Mouse (Mus musculus): ENCODE data around the gene Gm10024. TPM values are rescaled to one million over a fixed set of nuclear protein-coding genes. Genes with fewer than 3 reads are reported as not detected.
"Not testable (repeated sequence)": the region's sequence is repeated elsewhere in the genome, so short reads cannot be mapped to it uniquely, and the experiment has no call there.

The Gm10024 gene
- polyA plus RNA-seq, 1 experiment, result not detected

- Histone ChIP-seq H3K27ac (ENCODE audit: insufficient read depth, low read length) (no peak within 1 kb of the TSS), H3K4me1 (ENCODE audit: control insufficient read depth, insufficient read depth, low read length) (no peaks in the 10 kb centered on the region), H3K4me3 (ENCODE audit: insufficient read depth, low read length) (no peak within 1 kb of the TSS)
- TF ChIP-seq CTCF (IDR thresholded peaks at IDR 0.05; ENCODE audit: extremely low read depth, insufficient read depth, low read length) (no peak), POLR2A (IDR thresholded peaks at IDR 0.05; ENCODE audit: extremely low read depth, insufficient read depth, low read length) (no peak)
Observed at GRCm38 (mm10) chr10:77726186-77726585, 14.9 kb downstream of the Gm10024 start, which contains the start of gene Gm10100. Gene Gm10100 (plus strand): TSS chr10:77726486.

GRCm38 (mm10) chr10:77728280-77728679 is 17.0 kb downstream of the Gm10024 start:
- 0 out of 2 replicates have a peak, but pooled peaks have one; percentile 19 for TF ChIP-seq CTCF (IDR thresholded peaks at IDR 0.05; ENCODE audit: extremely low read depth, insufficient read depth, low read length)
- no peak for TF ChIP-seq POLR2A (IDR thresholded peaks at IDR 0.05; ENCODE audit: extremely low read depth, insufficient read depth, low read length)
- no peak overlapping the region for H3K27ac ChIP-seq (ENCODE audit: insufficient read depth, low read length)
- H3K4me3 ChIP-seq (ENCODE audit: insufficient read depth, low read length), result no peak overlapping the region
- H3K4me1 ChIP-seq (ENCODE audit: control insufficient read depth, insufficient read depth, low read length), result no peaks in the 10 kb centered on the region

- Histone ChIP-seq H3K4me3 (ENCODE audit: insufficient read depth, low read length) (no peak overlapping the region), H3K4me1 (ENCODE audit: control insufficient read depth, insufficient read depth, low read length) (no peaks in the 10 kb centered on the region), H3K27ac (ENCODE audit: insufficient read depth, low read length) (no peak overlapping the region)
- peak; percentile 22 for TF ChIP-seq CTCF (IDR thresholded peaks at IDR 0.05; ENCODE audit: extremely low read depth, insufficient read depth, low read length)
- no peak for TF ChIP-seq POLR2A (IDR thresholded peaks at IDR 0.05; ENCODE audit: extremely low read depth, insufficient read depth, low read length)
Observed at GRCm38 (mm10) chr10:77729241-77729640, 18.0 kb downstream of the Gm10024 start.

GRCm38 (mm10) chr10:77735928-77736327 is 24.7 kb downstream of the Gm10024 start:
- no peaks in the 10 kb centered on the region for H3K4me1 ChIP-seq (ENCODE audit: control insufficient read depth, insufficient read depth, low read length)
- H3K27ac ChIP-seq (ENCODE audit: insufficient read depth, low read length), result no peak overlapping the region
- TF ChIP-seq POLR2A (IDR thresholded peaks at IDR 0.05; ENCODE audit: extremely low read depth, insufficient read depth, low read length) (no peak), CTCF (IDR thresholded peaks at IDR 0.05; ENCODE audit: extremely low read depth, insufficient read depth, low read length) (no peak)
- H3K4me3 ChIP-seq (ENCODE audit: insufficient read depth, low read length), result no peak overlapping the region

- H3K4me1 ChIP-seq (ENCODE audit: control insufficient read depth, insufficient read depth, low read length), result no peaks in the 10 kb centered on the region
- TF ChIP-seq POLR2A (IDR thresholded peaks at IDR 0.05; ENCODE audit: extremely low read depth, insufficient read depth, low read length) (no peak), CTCF (IDR thresholded peaks at IDR 0.05; ENCODE audit: extremely low read depth, insufficient read depth, low read length) (no peak)
- no peak overlapping the region for H3K27ac ChIP-seq (ENCODE audit: insufficient read depth, low read length)
- H3K4me3 ChIP-seq (ENCODE audit: insufficient read depth, low read length), result no peak overlapping the region
Observed at GRCm38 (mm10) chr10:77738929-77739328, 27.7 kb downstream of the Gm10024 start.

- H3K4me1 ChIP-seq (ENCODE audit: control insufficient read depth, insufficient read depth, low read length); H3K4me3 ChIP-seq (ENCODE audit: insufficient read depth, low read length); H3K27ac ChIP-seq (ENCODE audit: insufficient read depth, low read length): not testable (repeated sequence)
Observed at GRCm38 (mm10) chr10:77741924-77742688, 30.8 kb downstream of the Gm10024 start, which contains the start of gene Gm18596. Gene Gm18596 (minus strand): TSS chr10:77742638.

GRCm38 (mm10) chr10:77750686-77751085 is 39.4 kb downstream of the Gm10024 start:
- not testable (repeated sequence) for H3K4me3 ChIP-seq (ENCODE audit: insufficient read depth, low read length); H3K27ac ChIP-seq (ENCODE audit: insufficient read depth, low read length); H3K4me1 ChIP-seq (ENCODE audit: control insufficient read depth, insufficient read depth, low read length)

GRCm38 (mm10) chr10:77751254-77751653 is 40.0 kb downstream of the Gm10024 start, which contains the start of gene Gm9736:
Gene Gm9736 (minus strand): TSS chr10:77751354.
- H3K4me3 ChIP-seq (ENCODE audit: insufficient read depth, low read length), result not testable (repeated sequence)

GRCm38 (mm10) chr10:77752312-77752711 is 41.1 kb downstream of the Gm10024 start:
- H3K4me1 ChIP-seq (ENCODE audit: control insufficient read depth, insufficient read depth, low read length); H3K27ac ChIP-seq (ENCODE audit: insufficient read depth, low read length); H3K4me3 ChIP-seq (ENCODE audit: insufficient read depth, low read length): not testable (repeated sequence)

More at GRCm38 (mm10) chr10:77751254-77751653, 40.0 kb downstream of the Gm10024 start, which contains the start of gene Gm9736:
- H3K4me1 ChIP-seq (ENCODE audit: control insufficient read depth, insufficient read depth, low read length); H3K27ac ChIP-seq (ENCODE audit: insufficient read depth, low read length): not testable (repeated sequence)

- no peak overlapping the region for H3K27ac ChIP-seq (ENCODE audit: insufficient read depth, low read length)
- H3K4me3 ChIP-seq (ENCODE audit: insufficient read depth, low read length), result no peak overlapping the region
- TF ChIP-seq POLR2A (IDR thresholded peaks at IDR 0.05; ENCODE audit: extremely low read depth, insufficient read depth, low read length), result no peak
- no peaks in the 10 kb centered on the region for H3K4me1 ChIP-seq (ENCODE audit: control insufficient read depth, insufficient read depth, low read length)
Observed at GRCm38 (mm10) chr10:77753448-77753847, 42.2 kb downstream of the Gm10024 start.

GRCm38 (mm10) chr10:77759582-77759981 is 48.3 kb downstream of the Gm10024 start, which contains the start of gene Gm3233:
Gene Gm3233 (minus strand): TSS chr10:77759682.
- not testable (repeated sequence) for H3K4me1 ChIP-seq (ENCODE audit: control insufficient read depth, insufficient read depth, low read length); H3K4me3 ChIP-seq (ENCODE audit: insufficient read depth, low read length); H3K27ac ChIP-seq (ENCODE audit: insufficient read depth, low read length)

Other genes with a start within 250 kb of the Gm10024 start
- gene Fam207a, start 195.7 kb upstream of the Gm10024 start, polyA plus RNA-seq (2012; rRNA removed), result 34.5 and 35.1 TPM in 2 replicates
- gene Itgb2, start 181.2 kb upstream of the Gm10024 start, polyA plus RNA-seq (2012; rRNA removed), result 6.1 and 7.3 TPM in 2 replicates
- gene Pttg1ip, start 129.7 kb upstream of the Gm10024 start, polyA plus RNA-seq (2012; rRNA removed), result 111 and 113 TPM in 2 replicates
- 270 and 272 TPM in 2 replicates for gene Sumo3, start 105.4 kb upstream of the Gm10024 start, polyA plus RNA-seq (2012; rRNA removed)
- gene Gm49325, start 105.3 kb upstream of the Gm10024 start, polyA plus RNA-seq (2012; rRNA removed), result 9.3 TPM in 1 of 2 replicates, not detected in the other
- gene Ube2g2, start 89.2 kb upstream of the Gm10024 start, polyA plus RNA-seq (2012; rRNA removed), result 38.8 and 40.7 TPM in 2 replicates
- gene Tspear, start 24.9 kb upstream of the Gm10024 start, polyA plus RNA-seq (2012; rRNA removed), result 0.29 TPM in 1 of 2 replicates, not detected in the other
- gene Gm19402, start 20.7 kb upstream of the Gm10024 start, polyA plus RNA-seq (2012; rRNA removed), result not detected in 2 replicates
- gene Gm9508, start 14.2 kb upstream of the Gm10024 start, polyA plus RNA-seq (2012; rRNA removed), result not detected in 2 replicates
- gene Gm10272, start 4.8 kb upstream of the Gm10024 start, polyA plus RNA-seq (2012; rRNA removed), result not detected in 2 replicates
- gene Gm10142, start 4.3 kb downstream of the Gm10024 start, polyA plus RNA-seq (2012; rRNA removed), result not detected in 2 replicates
- gene Krtap12-1, start 9.1 kb downstream of the Gm10024 start, polyA plus RNA-seq (2012; rRNA removed), result not detected in 2 replicates
- not detected in 2 replicates for gene Gm10100, start 15.0 kb downstream of the Gm10024 start, polyA plus RNA-seq (2012; rRNA removed)
- gene Gm18596, start 31.2 kb downstream of the Gm10024 start, polyA plus RNA-seq (2012; rRNA removed), result not detected in 2 replicates
- gene Gm9736, start 39.9 kb downstream of the Gm10024 start, polyA plus RNA-seq (2012; rRNA removed), result not detected in 2 replicates
- gene Gm3233, start 48.2 kb downstream of the Gm10024 start, polyA plus RNA-seq (2012; rRNA removed), result not detected in 2 replicates
- not detected in 2 replicates for gene Gm3238, start 59.9 kb downstream of the Gm10024 start, polyA plus RNA-seq (2012; rRNA removed)
- not detected in 2 replicates for gene Gm7138, start 65.5 kb downstream of the Gm10024 start, polyA plus RNA-seq (2012; rRNA removed)
- not detected in 2 replicates for gene Gm3250, start 71.1 kb downstream of the Gm10024 start, polyA plus RNA-seq (2012; rRNA removed)
- not detected in 2 replicates for gene Gm7137, start 76.7 kb downstream of the Gm10024 start, polyA plus RNA-seq (2012; rRNA removed)
- not detected in 2 replicates for gene Gm9639, start 83.6 kb downstream of the Gm10024 start, polyA plus RNA-seq (2012; rRNA removed)
- not detected in 2 replicates for gene Gm19668, start 87.7 kb downstream of the Gm10024 start, polyA plus RNA-seq (2012; rRNA removed)
- not detected in 2 replicates for gene Gm9507, start 100.4 kb downstream of the Gm10024 start, polyA plus RNA-seq (2012; rRNA removed)
- gene Gm2696, start 103.2 kb downstream of the Gm10024 start, polyA plus RNA-seq (2012; rRNA removed), result not detected in 2 replicates
- not detected in 2 replicates for gene Krtap10-4, start 115.6 kb downstream of the Gm10024 start, polyA plus RNA-seq (2012; rRNA removed)
- not detected in 2 replicates for gene Krtap10-10, start 124.5 kb downstream of the Gm10024 start, polyA plus RNA-seq (2012; rRNA removed)
- not detected in 2 replicates for gene Gm36176, start 135.3 kb downstream of the Gm10024 start, polyA plus RNA-seq (2012; rRNA removed)
- gene Gm10318, start 141.4 kb downstream of the Gm10024 start, polyA plus RNA-seq (2012; rRNA removed), result 0.15 TPM in 1 of 2 replicates, not detected in the other
- not detected in 2 replicates for gene Gm3285, start 150.5 kb downstream of the Gm10024 start, polyA plus RNA-seq (2012; rRNA removed)
- gene Lrrc3, start 191.1 kb downstream of the Gm10024 start, polyA plus RNA-seq (2012; rRNA removed), result 7.3 and 7.7 TPM in 2 replicates